Mouse (Mus musculus) induced T-regulatory cell, adult 2 months (primary cell): ENCODE results near the gene Bptf.
"Not testable (repeated sequence)": the region's sequence is repeated elsewhere in the genome, so short reads cannot be mapped to it uniquely, and the experiment has no call there.

ENCODE experiments used
- DNase-seq: peaks from one replicate; pipeline ENCODE4 v3.0.0-alpha.2; 2012; ENCODE audit warnings: low read depth

Gene Bptf

DNA sequence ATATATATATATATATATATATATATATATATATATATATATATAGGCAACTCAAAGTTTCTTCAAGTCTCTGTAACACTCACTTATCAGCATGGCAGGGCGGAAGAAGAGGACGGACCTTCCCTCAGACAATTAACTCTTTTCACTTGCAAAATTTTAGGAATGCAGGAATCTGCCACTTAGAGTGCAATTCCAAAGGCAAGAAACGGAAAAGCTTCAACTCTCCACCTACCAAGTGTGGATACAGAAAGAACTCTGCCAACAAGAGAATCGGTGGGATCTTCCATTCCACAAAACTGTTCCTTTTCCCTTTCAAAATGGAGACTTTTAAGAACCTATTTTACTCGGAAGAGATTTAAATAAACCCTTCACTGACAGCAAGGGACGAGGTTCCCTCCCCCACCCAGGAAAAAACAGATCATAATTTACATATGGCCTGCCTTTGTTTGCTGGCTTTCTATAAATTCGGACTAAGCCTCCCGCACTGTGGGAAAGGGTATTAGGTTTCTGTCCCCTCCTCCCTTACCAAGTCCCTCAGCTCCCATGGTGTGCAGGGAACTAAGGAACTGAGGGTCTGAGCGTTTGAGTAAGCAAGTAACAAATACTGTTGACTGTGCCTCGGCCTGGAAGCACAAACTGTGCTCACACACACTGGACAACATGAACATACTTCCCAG, 17.9 kb downstream of the Bptf start:
- DNase-seq: no peak

DNA sequence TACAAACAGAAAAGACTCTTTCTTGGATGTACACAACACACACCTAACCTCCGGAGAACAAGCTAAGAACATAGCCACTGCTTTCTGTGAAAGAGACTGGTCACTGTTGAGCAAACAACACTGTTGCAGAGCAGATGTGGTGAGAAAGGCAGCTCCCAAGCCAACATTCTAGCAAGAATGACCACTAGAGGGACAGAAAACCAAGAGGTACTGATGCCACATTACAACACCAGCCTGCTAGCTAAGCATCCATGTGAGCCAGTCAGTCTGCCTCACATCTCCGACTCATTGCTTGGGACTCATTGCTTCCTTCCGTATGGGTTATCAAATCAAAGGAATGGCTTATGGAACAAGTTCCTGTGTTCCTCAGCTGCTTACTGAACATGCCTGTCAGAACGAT, 18.8 kb downstream of the Bptf start:
- DNase-seq: peak; percentile 64

DNA sequence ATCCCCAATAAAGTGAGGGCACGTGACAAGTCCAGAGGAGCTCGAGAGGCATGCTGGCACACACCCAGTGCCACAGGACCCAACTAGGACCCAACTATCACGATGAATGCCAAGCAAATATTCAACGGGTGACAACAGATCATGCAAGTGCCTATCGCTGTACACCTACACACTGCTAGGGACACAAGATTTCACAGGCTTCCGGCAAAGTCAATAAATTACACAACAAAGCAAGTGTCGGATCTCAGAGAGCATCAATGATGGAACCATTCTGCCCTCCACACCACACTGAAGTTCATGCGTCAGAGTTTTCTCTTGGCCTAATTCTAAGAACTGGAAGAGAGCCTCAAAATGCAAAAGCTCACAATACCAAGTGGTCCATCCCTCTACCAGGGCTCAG, 22.3 kb downstream of the Bptf start:
- DNase-seq: no peak

DNA sequence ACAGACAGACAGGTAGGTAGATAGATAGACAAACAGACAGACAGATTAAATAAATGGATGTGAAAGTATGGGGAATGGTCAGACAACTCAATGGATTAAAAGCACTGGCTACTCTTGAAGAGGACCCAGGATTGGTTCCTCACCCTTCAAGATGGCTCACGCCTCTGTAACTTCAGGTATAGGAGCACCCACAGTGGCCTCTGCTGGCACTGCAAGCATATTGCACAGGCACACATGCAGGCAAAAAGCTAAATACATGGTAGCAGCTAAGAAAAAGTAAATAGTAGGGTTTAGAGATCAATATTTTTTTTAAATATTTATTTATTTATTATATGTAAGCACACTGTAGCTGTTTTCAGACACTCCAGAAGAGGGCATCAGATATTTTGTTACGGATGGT, 23.0 kb downstream of the Bptf start:
- DNase-seq: peak; percentile 54

DNA sequence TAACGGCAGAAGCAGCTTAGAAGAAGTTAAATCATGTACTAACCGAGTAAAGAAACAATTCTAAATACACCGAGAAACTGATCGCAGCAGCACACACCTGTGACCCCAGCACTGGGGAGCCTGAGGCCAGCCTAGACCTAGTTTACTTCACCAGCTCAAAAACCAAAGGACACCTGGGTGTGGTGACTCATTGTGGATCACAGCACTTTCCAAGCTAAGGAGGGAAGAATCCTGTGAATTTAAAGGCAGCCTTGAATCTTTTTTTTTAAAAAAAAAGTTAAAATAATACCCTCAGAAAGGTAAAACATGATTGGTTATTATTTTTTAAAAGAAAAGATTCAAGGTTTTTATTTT, 24.2 kb downstream of the Bptf start:
- DNase-seq: no peak

DNA sequence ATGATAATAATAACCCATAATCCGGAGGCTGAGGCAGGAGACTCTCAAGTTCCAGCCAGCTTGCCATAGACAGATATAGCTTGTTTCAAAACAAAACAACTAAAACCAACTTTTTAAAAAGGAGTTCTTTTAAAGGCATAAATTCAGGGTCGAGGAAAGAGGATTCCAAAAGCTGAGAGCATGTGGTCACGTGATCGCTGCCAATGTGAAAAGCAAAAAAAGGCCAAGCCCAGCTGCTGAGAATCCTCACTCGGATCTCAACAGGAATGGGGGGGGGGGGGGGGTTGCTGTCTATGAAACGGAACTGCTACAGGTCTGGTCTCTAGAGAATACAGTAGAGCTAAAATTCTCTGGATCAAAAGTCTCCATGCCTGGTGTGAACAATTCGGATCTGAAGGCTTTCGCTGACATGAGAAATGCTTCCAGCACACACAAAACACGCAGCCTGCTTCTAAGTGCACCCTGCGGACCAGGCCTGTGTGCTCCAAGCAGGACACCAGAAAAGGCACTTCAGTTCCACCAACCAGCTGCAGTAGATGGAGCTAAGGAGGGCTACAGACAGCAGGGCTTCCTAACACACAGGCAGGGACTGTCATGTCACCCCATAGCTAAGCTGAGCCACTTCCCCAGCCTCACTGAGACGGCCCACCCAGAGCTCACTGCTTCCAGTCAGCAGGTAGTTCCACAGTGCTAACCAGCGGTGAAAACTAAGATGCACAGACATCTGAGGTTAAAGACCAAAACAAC, 24.8 kb downstream of the Bptf start:
- peak; percentile 22 for DNase-seq

DNA sequence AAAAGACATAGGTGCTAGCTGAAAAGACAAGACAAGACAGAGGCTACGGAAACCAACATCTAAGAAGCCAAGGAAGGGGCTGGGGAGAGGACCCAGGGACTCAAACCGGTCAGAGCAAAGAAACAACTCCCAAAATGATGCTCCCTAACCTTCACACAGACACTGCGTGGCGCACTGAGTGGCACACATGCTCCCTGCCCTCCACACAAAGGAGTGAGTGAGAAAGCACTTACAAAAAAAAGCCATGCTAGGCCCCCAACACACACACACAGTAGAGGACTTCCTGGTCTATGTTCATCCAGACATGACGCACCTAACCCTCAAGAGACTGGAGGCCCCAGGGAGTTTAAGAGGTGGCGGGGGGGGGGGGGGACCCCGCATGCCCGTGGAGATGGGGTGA, 25.5 kb downstream of the Bptf start:
- peak; percentile 28 for DNase-seq

DNA sequence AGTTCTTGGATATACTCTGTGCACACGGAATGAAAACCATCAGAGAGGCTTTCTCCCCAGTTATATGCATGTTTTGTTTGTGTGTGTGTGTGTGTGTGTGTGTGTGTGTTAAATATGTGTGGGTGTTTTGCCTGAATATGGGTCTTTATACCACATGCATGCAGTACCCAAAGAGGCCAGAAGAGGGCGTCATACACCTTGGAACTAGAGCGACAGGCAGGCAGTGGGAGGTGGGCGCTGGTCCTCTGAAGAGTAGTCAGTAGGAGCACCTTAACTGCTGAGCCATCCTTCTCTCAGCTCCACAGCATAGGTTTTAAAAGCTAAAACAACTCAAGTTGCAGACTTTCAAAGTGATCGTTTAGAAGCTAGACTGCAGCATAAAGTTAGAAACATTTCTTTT, 26.7 kb downstream of the Bptf start:
- peak; percentile 93 for DNase-seq

DNA sequence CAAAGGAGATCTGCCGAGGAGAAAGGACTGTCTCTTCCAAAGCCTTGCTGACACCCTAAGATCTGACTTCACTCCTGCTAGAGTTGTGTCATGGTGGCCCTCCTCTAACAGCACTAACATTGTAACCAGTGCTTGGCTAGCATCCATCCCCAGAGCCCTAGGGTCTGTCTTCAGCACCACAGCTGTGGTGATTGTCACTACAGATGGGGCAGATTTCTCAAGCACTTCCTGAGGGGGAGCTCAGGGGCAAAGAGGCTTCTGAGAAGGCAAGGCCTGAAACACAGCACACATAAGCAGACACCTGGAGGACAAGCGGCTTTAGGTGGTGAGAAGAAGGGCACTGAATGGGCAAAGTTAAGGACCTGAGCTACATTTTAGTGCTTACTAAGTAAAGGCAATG, 28.2 kb downstream of the Bptf start:
- peak; percentile 60 for DNase-seq

DNA sequence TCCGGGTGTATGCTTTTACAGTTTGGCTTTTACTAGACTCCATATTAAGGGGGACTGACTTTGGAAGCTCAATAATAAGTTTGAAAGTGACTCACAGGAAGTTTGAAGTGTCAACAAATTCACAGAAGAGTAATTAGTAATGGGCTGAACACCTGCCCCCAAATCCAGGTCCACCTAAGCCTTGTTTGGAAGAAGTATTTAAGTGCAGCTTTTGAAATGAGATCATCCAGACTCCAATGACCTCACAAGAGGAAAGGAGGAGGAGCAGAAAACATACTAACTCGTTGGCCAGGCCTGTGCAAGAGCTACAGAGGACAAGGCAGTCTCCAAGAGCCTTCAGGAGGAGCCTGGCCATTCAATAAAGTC, 28.7 kb downstream of the Bptf start:
- DNase-seq: peak; percentile 72

DNA sequence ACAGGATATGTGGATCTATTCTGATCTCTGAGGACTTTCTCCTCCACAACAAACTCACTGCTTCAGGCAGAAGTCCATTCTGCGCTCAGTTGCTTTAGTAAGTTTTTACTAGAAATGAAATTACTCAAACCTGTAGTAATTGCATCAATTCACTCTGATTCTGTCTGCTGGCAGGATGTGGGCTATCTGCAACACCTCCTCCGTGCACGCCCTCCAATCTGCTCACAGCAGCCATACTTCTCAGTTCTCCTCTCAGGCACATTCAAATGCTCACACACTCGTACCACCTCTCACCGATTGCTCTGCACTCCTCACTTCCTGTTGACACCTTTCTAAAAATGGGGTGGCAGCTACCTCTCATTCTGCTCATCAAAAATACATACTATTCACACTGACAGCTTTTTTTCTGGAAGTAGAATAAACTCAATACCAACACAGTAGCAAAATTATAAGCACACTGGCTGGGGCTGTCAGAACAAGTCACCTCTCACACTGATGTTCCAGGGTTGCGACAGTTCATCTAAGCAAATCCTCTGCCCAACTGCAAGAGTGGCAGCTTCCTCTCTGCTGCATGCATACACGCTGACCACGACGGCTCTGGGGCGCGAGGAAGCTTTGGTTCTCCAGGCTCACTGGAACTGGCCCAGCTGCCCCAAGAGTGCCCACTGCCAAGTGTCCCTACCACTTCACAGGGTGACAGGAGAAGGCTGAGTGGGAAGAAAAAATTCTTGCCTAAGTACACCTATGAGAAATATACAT, 29.3 kb downstream of the Bptf start:
- peak; percentile 94 for DNase-seq

DNA sequence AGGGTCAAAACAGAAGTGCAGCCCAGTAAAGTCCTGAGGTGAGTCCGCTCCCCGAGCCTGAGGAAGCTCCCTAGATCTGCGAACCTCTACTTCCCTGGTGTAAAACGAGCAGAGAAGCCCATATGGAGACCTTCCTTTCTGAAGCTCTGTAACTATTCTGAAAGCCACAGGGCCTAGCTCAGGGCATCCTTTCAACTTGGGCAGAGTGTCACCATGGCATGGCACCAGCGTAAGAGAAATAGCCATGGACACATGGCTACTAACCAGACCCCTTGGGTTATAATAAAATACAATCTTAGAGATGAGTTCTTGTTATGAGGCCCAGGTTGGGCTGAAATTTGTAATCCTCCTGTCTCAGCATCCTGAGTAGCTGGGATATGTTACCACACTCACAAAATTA, 35.0 kb downstream of the Bptf start:
- DNase-seq: no peak

DNA sequence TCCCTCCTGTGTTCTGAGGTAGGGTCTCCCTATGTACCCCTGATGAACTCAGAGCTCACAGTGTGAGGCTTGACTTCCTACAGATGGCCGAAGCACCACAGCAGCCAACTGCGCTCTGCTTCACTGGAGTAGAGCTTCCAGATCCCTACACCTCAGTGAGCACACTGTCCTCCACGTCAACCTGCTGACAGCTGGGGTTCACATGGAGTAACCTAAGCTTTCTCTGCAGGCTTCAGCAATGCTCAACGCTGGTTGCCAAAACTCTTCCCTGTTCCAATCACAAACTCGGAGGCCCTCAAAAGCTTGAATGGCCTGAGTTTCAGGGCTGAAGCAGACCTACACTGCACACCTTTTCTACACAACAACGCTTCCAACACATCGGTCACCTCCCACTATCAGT, 38.1 kb downstream of the Bptf start:
- no peak for DNase-seq

DNA sequence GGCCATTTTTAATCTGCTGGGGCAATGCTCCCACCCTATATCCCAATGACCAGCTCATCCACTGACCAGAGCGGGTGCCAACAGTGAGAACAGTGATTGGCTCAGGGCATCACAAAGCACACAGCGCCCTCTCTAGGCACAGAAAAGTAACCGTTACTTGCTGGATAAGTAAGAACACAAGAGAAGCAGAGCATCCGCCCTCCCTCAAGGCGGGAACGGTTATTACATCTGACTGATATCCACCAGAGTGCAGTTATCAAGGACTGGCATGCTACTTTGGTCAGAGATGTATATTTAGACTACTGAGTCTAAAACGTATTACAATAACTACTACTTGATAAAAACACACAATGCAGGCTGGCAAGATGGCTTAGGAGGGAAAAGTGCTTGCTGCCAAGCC, 39.3 kb downstream of the Bptf start:
- DNase-seq: no peak

DNA sequence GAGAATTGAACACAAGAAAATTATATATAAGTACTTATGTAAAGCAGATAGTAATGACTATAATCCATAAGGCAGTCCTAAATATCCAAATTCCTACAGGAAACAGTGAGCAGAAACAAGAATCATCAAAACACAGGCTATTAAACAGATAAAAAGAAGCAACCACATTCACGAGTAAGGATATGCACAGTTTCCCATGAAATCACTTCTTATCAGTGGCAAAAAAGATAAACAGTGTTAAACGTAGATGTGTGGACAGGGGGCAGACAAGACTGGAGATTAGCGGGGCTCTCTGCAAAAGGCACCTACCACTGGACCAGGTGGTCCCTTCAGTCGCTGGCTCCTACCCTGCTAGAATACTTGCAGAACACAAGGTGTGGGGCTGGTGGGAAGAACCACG, 46.1 kb downstream of the Bptf start:
- no peak for DNase-seq

DNA sequence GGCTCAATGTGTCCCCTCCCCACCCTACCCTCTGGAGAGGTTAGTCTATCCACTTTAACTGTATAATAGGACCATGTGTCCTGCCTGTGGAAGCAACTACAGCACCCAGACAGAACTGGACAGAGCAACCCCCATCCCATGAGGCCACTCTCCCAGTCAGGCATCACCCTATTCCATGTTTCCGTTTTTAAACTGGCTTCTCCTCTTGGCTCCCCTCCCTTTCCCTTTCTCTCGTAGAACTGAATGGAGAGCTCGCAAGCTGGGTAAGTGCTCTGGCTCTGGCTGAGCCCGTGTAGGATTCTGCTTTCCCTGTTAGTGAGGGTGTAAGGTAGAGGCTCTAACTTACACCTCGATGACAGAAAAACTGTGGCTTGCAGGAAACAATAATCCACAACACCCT, 48.4 kb downstream of the Bptf start:
- DNase-seq: no peak

DNA sequence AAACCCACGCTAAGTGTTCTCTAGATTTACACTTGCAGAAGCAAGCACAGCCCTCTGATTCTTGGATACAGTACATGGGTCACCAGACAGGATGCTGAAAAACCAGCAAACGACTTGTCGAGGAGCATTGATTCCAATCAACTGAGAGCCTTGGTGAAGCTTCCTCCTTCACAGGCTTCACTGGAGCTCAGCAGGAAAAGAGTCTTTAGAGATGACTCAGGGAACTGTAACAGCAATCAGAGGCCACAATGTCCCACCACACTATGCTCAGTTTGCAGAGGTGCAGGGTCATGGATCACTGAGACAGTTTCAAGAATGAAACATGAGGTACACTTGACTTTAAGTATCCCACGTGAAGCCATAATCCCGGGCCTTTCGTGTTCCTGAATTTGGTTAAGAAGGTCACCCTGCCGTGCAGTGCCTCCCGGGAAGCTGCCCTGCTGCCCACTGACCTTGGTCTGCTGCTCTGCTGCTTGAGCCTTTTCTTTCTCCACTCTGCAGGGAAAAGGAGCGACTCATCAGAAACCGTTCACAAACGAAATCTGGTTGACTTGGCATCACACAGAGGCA, 66.6 kb downstream of the Bptf start:
- no peak for DNase-seq

DNA sequence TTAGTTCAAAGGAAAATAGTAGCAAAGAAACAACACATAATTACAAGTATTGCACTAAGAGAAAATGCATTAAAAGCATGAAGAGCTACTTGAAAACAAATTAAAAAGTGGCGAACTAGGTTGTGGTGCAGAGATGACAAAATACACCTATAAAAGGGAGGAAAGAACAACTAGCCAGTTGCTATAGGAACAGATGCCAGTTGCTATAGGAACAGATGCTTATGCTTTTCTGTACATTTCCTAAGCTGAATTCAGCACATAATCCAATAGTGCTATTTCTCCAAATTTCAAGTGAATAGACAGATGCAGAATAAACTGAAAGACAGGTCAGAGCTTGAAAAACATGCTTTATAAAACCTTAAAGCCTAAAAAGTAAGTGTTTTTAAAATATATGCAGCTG, 67.3 kb downstream of the Bptf start:
- no peak for DNase-seq

DNA sequence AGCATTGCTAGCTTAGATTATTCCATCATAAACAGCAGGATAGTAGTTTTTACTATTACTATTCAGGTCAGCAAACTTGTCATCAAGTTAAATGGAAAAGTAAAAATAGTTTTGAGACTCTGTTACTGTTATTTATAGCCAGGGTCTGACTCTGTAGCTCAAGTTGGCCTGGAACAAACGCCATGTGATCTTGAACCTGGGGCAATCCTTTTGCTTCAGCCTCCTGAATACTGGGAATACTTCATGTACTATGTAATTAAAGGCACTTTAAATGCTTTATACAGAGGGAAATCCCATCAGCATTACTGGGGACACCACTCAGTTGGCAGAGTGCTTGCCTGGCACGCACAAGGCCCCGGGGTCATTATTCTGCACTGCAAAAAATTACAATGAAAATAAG, 68.9 kb downstream of the Bptf start:
- no peak for DNase-seq

DNA sequence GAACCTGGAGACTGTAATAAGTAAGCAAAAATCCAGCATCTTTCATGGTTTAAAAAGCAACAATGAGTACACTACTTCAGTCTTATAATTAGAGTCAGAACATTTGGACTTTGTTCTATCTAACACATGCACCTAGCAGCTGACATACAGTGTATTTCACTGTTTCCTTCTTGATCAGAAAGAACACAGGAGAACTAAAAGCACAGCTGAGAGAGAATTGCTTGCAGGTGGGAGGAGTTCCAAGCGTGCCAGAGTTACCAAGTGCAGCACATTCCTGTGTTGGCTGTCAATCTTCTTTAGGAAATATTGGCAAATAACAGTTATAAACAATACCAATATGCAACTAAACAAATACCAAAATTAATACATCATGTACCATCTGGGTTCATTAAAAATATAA, 71.0 kb downstream of the Bptf start:
- DNase-seq: no peak

DNA sequence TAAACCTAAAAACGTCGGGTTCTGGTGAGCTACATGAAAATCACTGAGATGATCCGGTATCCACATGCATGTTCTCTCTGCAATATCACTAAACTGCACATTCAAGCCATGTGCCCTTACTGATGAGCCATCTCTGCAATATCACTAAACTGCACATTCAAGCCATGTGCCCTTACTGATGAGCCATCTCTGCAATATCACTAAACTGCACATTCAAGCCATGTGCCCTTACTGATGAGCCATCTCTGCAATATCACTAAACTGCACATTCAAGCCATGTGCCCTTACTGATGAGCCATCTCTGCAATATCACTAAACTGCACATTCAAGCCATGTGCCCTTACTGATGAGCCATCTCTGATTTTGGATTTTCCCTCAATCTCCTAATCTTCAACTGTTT, 72.3 kb downstream of the Bptf start:
- DNase-seq: not testable (repeated sequence)

DNA sequence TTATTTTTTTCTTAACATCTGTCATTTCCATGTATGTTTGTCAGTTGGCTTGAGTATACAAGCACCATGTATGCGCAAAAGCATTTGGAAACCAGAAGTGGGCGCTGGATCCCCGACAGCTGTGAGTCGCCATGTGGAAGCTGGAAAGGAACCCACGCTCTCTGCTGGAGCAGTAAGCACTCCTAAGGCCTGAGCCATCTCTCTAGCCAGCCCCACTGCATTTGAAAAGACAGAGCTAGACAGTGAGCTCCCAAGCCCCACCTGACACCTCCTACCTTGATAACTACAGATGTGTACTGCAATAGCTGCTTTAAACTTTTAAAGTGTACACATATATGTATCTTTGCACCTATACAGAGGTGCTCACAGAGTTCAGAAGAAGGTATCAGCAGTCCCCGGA, 74.5 kb downstream of the Bptf start:
- DNase-seq: no peak

DNA sequence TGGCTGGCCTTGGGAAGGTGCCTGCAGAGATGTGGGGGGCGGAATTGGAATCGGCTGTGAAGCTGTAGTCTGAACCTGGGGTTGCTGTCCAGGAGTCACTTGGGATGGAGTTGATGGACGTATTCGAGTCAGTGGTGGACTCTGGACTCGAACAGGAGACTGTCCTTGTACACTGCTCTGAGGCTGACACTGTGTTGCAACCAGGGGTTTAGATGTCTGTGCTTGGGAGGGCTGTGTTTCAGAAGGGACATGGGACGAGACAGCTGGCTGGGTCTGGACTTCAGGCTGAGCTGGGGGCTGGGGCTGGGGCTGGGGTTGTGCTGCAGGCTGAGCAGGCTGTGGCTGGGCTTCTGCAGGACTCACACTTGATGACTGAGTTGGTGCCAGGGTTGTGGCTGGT, 77.1 kb downstream of the Bptf start:
- DNase-seq: no peak
